Mouse (Mus musculus): ENCODE measurements around the gene Fgfbp1. TPM values are rescaled to one million over a fixed set of nuclear protein-coding genes. Genes with fewer than 3 reads are reported as not detected.
A peak's percentile ranks its signal among the peaks of the same experiment; 100 is the strongest.

The Fgfbp1 gene
- 1 to 10 TPM; 5.5 to 6.8 TPM for total RNA-seq (2021)
- long read RNA-seq, experiment 1, transcript Fgfbp1-201 (2 exons, 1,161 nt) = major isoform, 6 of 9 reads
- long read RNA-seq, experiment 1, partial matches to known transcripts = 0 of 9 reads
- long read RNA-seq, experiment 1, other reads (novel, unspliced or antisense) = 0 of 9 reads
- long read RNA-seq, experiment 2, transcript Fgfbp1-201 (2 exons, 1,161 nt) = major isoform, 11 of 12 reads
- long read RNA-seq, experiment 2, partial matches to known transcripts = 0 of 12 reads
- long read RNA-seq, experiment 2, other reads (novel, unspliced or antisense) = 1 of 12 reads

GRCm38 (mm10) chr5:43981620-43982019 is at the start of gene Fgfbp1:
Gene Fgfbp1 (minus strand): TSS chr5:43981779.
- DNase-seq (ENCODE audit: low spot score in 2 of 2) = no peak
- intact Hi-C loops (cut with DNase I) = no loop called here

GRCm38 (mm10) chr5:43998295-43998989 is 16.9 kb upstream of the Fgfbp1 start:
- no peak for DNase-seq (ENCODE audit: low spot score in 2 of 2)
- intact Hi-C loops (cut with DNase I) = no loop called here

- no peak for DNase-seq (ENCODE audit: low spot score in 2 of 2)
- intact Hi-C loops (cut with DNase I) = no loop called here
These were observed 16.0 kb upstream of the Fgfbp1 start for GRCm38 (mm10) chr5:43997626-43998025.

- intact Hi-C loops (cut with DNase I) = no loop called here
- DNase-seq (ENCODE audit: low spot score in 2 of 2) = no peak
These were observed 14.6 kb upstream of the Fgfbp1 start for GRCm38 (mm10) chr5:43996162-43996561.

- intact Hi-C loops (cut with DNase I) = loop anchor here (5.0 kb wide), 2 partner anchors 103 to 153 kb away; no protein-coding TSS in a partner anchor
- DNase-seq (ENCODE audit: low spot score in 2 of 2) = no peak
These were observed 13.4 kb upstream of the Fgfbp1 start for GRCm38 (mm10) chr5:43994981-43995380.

GRCm38 (mm10) chr5:43990316-43990715 is 8.7 kb upstream of the Fgfbp1 start:
- peak; percentile 11 to 32 for DNase-seq (ENCODE audit: low spot score in 2 of 2)
- intact Hi-C loops (cut with DNase I) = loop anchor here (5.0 kb wide), 2 partner anchors 98 to 148 kb away; no protein-coding TSS in a partner anchor

- no peak for DNase-seq (ENCODE audit: low spot score in 2 of 2)
- intact Hi-C loops (cut with DNase I) = loop anchor here (5.0 kb wide), 1 partner anchor 62 kb away; no protein-coding TSS in a partner anchor
These were observed 7.4 kb upstream of the Fgfbp1 start for GRCm38 (mm10) chr5:43989017-43989416.

GRCm38 (mm10) chr5:43986212-43986611 is 4.6 kb upstream of the Fgfbp1 start:
- DNase-seq (ENCODE audit: low spot score in 2 of 2) = peak in 1 of 2 experiments; percentile 48
- intact Hi-C loops (cut with DNase I) = loop anchor here (5.0 kb wide), 1 partner anchor 59 kb away; no protein-coding TSS in a partner anchor

GRCm38 (mm10) chr5:43982896-43983295 is 1.3 kb upstream of the Fgfbp1 start:
- DNase-seq (ENCODE audit: low spot score in 2 of 2) = peak in 1 of 2 experiments; percentile 9

GRCm38 (mm10) chr5:43980397-43980796 is 1.2 kb downstream of the Fgfbp1 start:
- intact Hi-C loops (cut with DNase I) = no loop called here
- no peak for DNase-seq (ENCODE audit: low spot score in 2 of 2)

More at GRCm38 (mm10) chr5:43982896-43983295, 1.3 kb upstream of the Fgfbp1 start:
- intact Hi-C loops (cut with DNase I) = no loop called here

GRCm38 (mm10) chr5:43976821-43977561 is 4.6 kb downstream of the Fgfbp1 start:
- no peak for DNase-seq (ENCODE audit: low spot score in 2 of 2)
- intact Hi-C loops (cut with DNase I) = no loop called here

- intact Hi-C loops (cut with DNase I) = no loop called here
- no peak for DNase-seq (ENCODE audit: low spot score in 2 of 2)
These were observed 7.4 kb downstream of the Fgfbp1 start for GRCm38 (mm10) chr5:43974166-43974565.

GRCm38 (mm10) chr5:43971156-43971555 is 10.4 kb downstream of the Fgfbp1 start:
- intact Hi-C loops (cut with DNase I) = no loop called here
- DNase-seq (ENCODE audit: low spot score in 2 of 2) = no peak

- no peak for DNase-seq (ENCODE audit: low spot score in 2 of 2)
- intact Hi-C loops (cut with DNase I) = no loop called here
These were observed 11.0 kb downstream of the Fgfbp1 start for GRCm38 (mm10) chr5:43970532-43970931.

GRCm38 (mm10) chr5:43968634-43969033 is 12.9 kb downstream of the Fgfbp1 start:
- intact Hi-C loops (cut with DNase I) = no loop called here
- DNase-seq (ENCODE audit: low spot score in 2 of 2) = no peak

- DNase-seq (ENCODE audit: low spot score in 2 of 2) = no peak
- intact Hi-C loops (cut with DNase I) = no loop called here
These were observed 20.5 kb downstream of the Fgfbp1 start for GRCm38 (mm10) chr5:43961056-43961455.

GRCm38 (mm10) chr5:43959884-43960440 is 21.6 kb downstream of the Fgfbp1 start:
- no peak for DNase-seq (ENCODE audit: low spot score in 2 of 2)
- intact Hi-C loops (cut with DNase I) = no loop called here

GRCm38 (mm10) chr5:43953241-43953640 is 28.3 kb downstream of the Fgfbp1 start:
- DNase-seq (ENCODE audit: low spot score in 2 of 2) = no peak
- intact Hi-C loops (cut with DNase I) = no loop called here

- intact Hi-C loops (cut with DNase I) = no loop called here
- no peak for DNase-seq (ENCODE audit: low spot score in 2 of 2)
These were observed 32.8 kb downstream of the Fgfbp1 start for GRCm38 (mm10) chr5:43948748-43949275.
